Mouse (Mus musculus) CH12.LX (cell line): ENCODE measurements at regions not wholly inside any gene's neighbourhood (a gene's known extent, or its start where the extent isn't known, plus 50 kb on each side); places are given as distances from the start of the nearest gene placed in this dataset.

Experiments used
- DNase-seq: peaks from one replicate; pipeline ENCODE4 v3.0.0-alpha.2; 2013; ENCODE audit errors: extremely low read depth
- H3K27ac ChIP-seq: 2 replicates; pipeline ENCODE4 v1.5.1; 2012; ENCODE audit warnings: low read depth, mild to moderate bottlenecking, control low read depth, moderate library complexity; ENCODE audit not compliant: insufficient read depth
- H3K27me3 ChIP-seq: replicated peaks from 2 replicates; pipeline ENCODE3; 2012; ENCODE audit warnings: inconsistent platforms
- H3K36me3 ChIP-seq, 2 experiments: replicated peaks in 1 of 2; 2 replicates each; pipeline versions ENCODE3 to v1.6.1; 2012; ENCODE audit warnings: inconsistent platforms in 1 of 2, low read length in 1 of 2, mild to moderate bottlenecking in 1 of 2, mixed read lengths in 1 of 2, moderate library complexity in 1 of 2; ENCODE audit not compliant: control insufficient read depth in 1 of 2, insufficient read depth in 1 of 2
- H3K4me1 ChIP-seq, 2 experiments: 2 replicates each; pipeline ENCODE4 v1.6.1; 2012; ENCODE audit warnings: inconsistent platforms in 1 of 2, moderate library complexity in 1 of 2; ENCODE audit not compliant: insufficient read depth in 2 of 2, control insufficient read depth in 1 of 2
- H3K4me2 ChIP-seq: 2 replicates; pipeline ENCODE4 v1.6.1; 2012; ENCODE audit warnings: low read depth, mild to moderate bottlenecking, control low read depth; ENCODE audit not compliant: poor library complexity, insufficient read depth, severe bottlenecking
- H3K4me3 ChIP-seq, 3 experiments: fragments of 150-350 bp in 1 of 3; sonication (generic) in 1 of 3; replicated peaks in 1 of 3; 2 replicates each; pipeline versions ENCODE3 to v1.5.1; 2011 to 2012; ENCODE audit warnings: low read depth in 2 of 3, low read length in 2 of 3, mild to moderate bottlenecking in 2 of 3, moderate library complexity in 2 of 3, control low read depth in 1 of 3, improper control_type of control experiment in 1 of 3, inconsistent platforms in 1 of 3, mixed read lengths in 1 of 3; ENCODE audit not compliant: poor library complexity in 1 of 3
- H3K79me2 ChIP-seq: replicated peaks from 2 replicates; pipeline ENCODE4 v1.6.1; 2012; ENCODE audit warnings: mild to moderate bottlenecking, moderate library complexity; ENCODE audit not compliant: control insufficient read depth, poor library complexity, insufficient read depth, severe bottlenecking; ENCODE audit errors: extremely low read depth
- H3K9ac ChIP-seq: 2 replicates; pipeline ENCODE4 v1.6.1; 2012; ENCODE audit warnings: low read depth, mild to moderate bottlenecking, control low read depth, moderate library complexity; ENCODE audit not compliant: insufficient read depth
- H3K9me3 ChIP-seq: replicated peaks from 2 replicates; pipeline ENCODE3; 2012; ENCODE audit warnings: low read length, inconsistent platforms, mixed read lengths
- BHLHE40 ChIP-seq: IDR thresholded peaks from 2 replicates; pipeline ENCODE4 v1.6.1; 2011; ENCODE audit warnings: mild to moderate bottlenecking, low read depth, low read length, improper control_type of control experiment
- EP300 ChIP-seq: IDR thresholded peaks from 2 replicates; pipeline ENCODE4 v1.6.1; 2011; ENCODE audit warnings: low read length, improper control_type of control experiment
- ETS1 ChIP-seq: conservative IDR thresholded peaks from 2 replicates; pipeline ENCODE4 v1.6.1; 2012; ENCODE audit warnings: low read depth, mild to moderate bottlenecking, inconsistent platforms, low read length, improper control_type of control experiment, moderate library complexity
- JUN ChIP-seq: IDR thresholded peaks from 2 replicates; pipeline ENCODE4 v1.6.1; 2011; ENCODE audit warnings: low read depth, mild to moderate bottlenecking, low read length, improper control_type of control experiment, moderate library complexity; ENCODE audit not compliant: insufficient read depth
- MXI1 ChIP-seq: IDR thresholded peaks from 2 replicates; pipeline ENCODE4 v1.6.1; 2011; ENCODE audit warnings: mild to moderate bottlenecking, low read depth, low read length, improper control_type of control experiment
- MYC ChIP-seq: IDR thresholded peaks from 2 replicates; pipeline ENCODE4 v1.6.1; 2011; ENCODE audit warnings: low read depth, mild to moderate bottlenecking, improper control_type of control experiment, low read length
- NRF1 ChIP-seq: IDR thresholded peaks from 2 replicates; pipeline ENCODE4 v1.6.1; 2014; ENCODE audit warnings: low read depth, mild to moderate bottlenecking, inconsistent platforms, low read length, improper control_type of control experiment, moderate library complexity
- POLR2A ChIP-seq: IDR thresholded peaks from 2 replicates; pipeline ENCODE4 v1.6.1; 2011; ENCODE audit warnings: low read depth, mild to moderate bottlenecking, improper control_type of control experiment, low read length
- POLR2AphosphoS2 ChIP-seq: IDR thresholded peaks from 2 replicates; pipeline ENCODE4 v1.6.1; 2011; ENCODE audit warnings: low read depth, low read length, improper control_type of control experiment
- RCOR1 ChIP-seq: conservative IDR thresholded peaks from 2 replicates; pipeline ENCODE4 v1.6.1; 2012; ENCODE audit warnings: low read depth, mild to moderate bottlenecking, inconsistent platforms, low read length, improper control_type of control experiment
- TCF12 ChIP-seq: IDR thresholded peaks from 2 replicates; pipeline ENCODE4 v1.6.1; 2014; ENCODE audit warnings: low read depth, mild to moderate bottlenecking, inconsistent platforms, low read length, improper control_type of control experiment
- UBTF ChIP-seq: IDR thresholded peaks from 2 replicates; pipeline ENCODE4 v1.6.1; 2012; ENCODE audit warnings: low read depth, mild to moderate bottlenecking, inconsistent platforms, low read length, improper control_type of control experiment, moderate library complexity
- USF1 ChIP-seq: IDR thresholded peaks from 2 replicates; pipeline ENCODE4 v1.6.1; 2014; ENCODE audit warnings: low read depth, mild to moderate bottlenecking, inconsistent platforms, low read length, improper control_type of control experiment
- ZMIZ1 ChIP-seq: IDR thresholded peaks from 2 replicates; pipeline ENCODE4 v1.6.1; 2012; ENCODE audit warnings: low read depth, mild to moderate bottlenecking, inconsistent platforms, low read length, improper control_type of control experiment
- ZNF384 ChIP-seq: IDR thresholded peaks from 2 replicates; pipeline ENCODE4 v1.6.1; 2012; ENCODE audit warnings: low read depth, low read length, improper control_type of control experiment, inconsistent platforms
- dilution Hi-C: fragments of 300-500 bp; cut with MboI; formaldehyde crosslinking; loops from 2 replicates; pipeline ENCODE4 v1.14.3; 2020; ENCODE audit warnings: low sequenced_read_pairs; ENCODE audit not compliant: extremely low pct_unique_long_range_greater_than_20kb, extremely low pct_ligation_motif_present
- in situ Hi-C: fragments of 300-500 bp; cut with MboI; formaldehyde crosslinking; loops from 3 replicates; pipeline ENCODE4 v1.14.3; 2019; ENCODE audit warnings: low sequenced_read_pairs, low pct_ligation_motif_present, low pct_unique_long_range_greater_than_20kb, mixed read lengths

- H3K27me3 ChIP-seq, result no peaks in the 10 kb centered on the region
- no peak for DNase-seq
- dilution Hi-C loops, result no loop called here
- no peaks in the 10 kb centered on the region for H3K4me1 ChIP-seq
- H3K9me3 ChIP-seq, result no peaks in the 10 kb centered on the region
- in situ Hi-C loops, result no loop called here
- no peak overlapping the region for H3K4me2 ChIP-seq
- no peak overlapping the region for H3K4me3 ChIP-seq
- no peak overlapping the region for H3K27ac ChIP-seq
- no peaks in the 10 kb centered on the region for H3K36me3 ChIP-seq
- H3K9ac ChIP-seq, result no peak overlapping the region
- no peak for TF ChIP-seq RCOR1
- no peaks in the 10 kb centered on the region for H3K79me2 ChIP-seq
Measured at GRCm38 (mm10) chr14:47795062-47795461, 146.8 kb downstream of the Ktn1 start.

GRCm38 (mm10) chr14:47798203-47798602 lies 150.0 kb downstream of the Ktn1 start:
- Histone ChIP-seq H3K36me3 (no peaks in the 10 kb centered on the region), H3K27me3 (no peaks in the 10 kb centered on the region), H3K79me2 (no peaks in the 10 kb centered on the region), H3K9ac (no peak overlapping the region), H3K27ac (no peak overlapping the region), H3K4me2 (no peak overlapping the region), H3K4me3 (no peak overlapping the region), H3K4me1 (no peaks in the 10 kb centered on the region), H3K9me3 (no peaks in the 10 kb centered on the region)
- no peak for TF ChIP-seq TCF12
- no peak for TF ChIP-seq ETS1
- TF ChIP-seq ZNF384, result no peak
- no peak for TF ChIP-seq MYC
- TF ChIP-seq POLR2AphosphoS2, result no peak
- no peak for TF ChIP-seq POLR2A
- TF ChIP-seq JUN, result no peak
- no peak for TF ChIP-seq ZMIZ1
- TF ChIP-seq USF1, result no peak
- dilution Hi-C loops (no loop called here), in situ Hi-C loops (no loop called here)
- DNase-seq, result no peak

- in situ Hi-C loops, result no loop called here
Measured at GRCm38 (mm10) chr14:47799564-47799963, 151.3 kb downstream of the Ktn1 start.

More at GRCm38 (mm10) chr14:47799564-47799963, 151.3 kb downstream of the Ktn1 start:
- Histone ChIP-seq H3K9me3 (no peaks in the 10 kb centered on the region), H3K9ac (no peak overlapping the region), H3K4me3 (no peak overlapping the region), H3K36me3 (no peaks in the 10 kb centered on the region), H3K4me2 (no peak overlapping the region), H3K4me1 (no peaks in the 10 kb centered on the region), H3K27me3 (no peaks in the 10 kb centered on the region), H3K79me2 (no peaks in the 10 kb centered on the region), H3K27ac (no peak overlapping the region)
- no peak for DNase-seq
- TF ChIP-seq ETS1, result no peak
- no peak for TF ChIP-seq BHLHE40
- TF ChIP-seq UBTF, result no peak
- no peak for TF ChIP-seq MXI1
- no peak for TF ChIP-seq NRF1
- TF ChIP-seq EP300, result no peak
- dilution Hi-C loops, result no loop called here
